Mouse (Mus musculus): ENCODE data around the gene Cd274.

The Cd274 gene
- long read RNA-seq, experiment 1, partial matches to known transcripts = 0 of 2 reads
- long read RNA-seq, experiment 1, other reads (novel, unspliced or antisense) = 1 of 2 reads
- long read RNA-seq, experiment 2, partial matches to known transcripts = 0 of 2 reads
- long read RNA-seq, experiment 2, other reads (novel, unspliced or antisense) = 2 of 2 reads

DNA sequence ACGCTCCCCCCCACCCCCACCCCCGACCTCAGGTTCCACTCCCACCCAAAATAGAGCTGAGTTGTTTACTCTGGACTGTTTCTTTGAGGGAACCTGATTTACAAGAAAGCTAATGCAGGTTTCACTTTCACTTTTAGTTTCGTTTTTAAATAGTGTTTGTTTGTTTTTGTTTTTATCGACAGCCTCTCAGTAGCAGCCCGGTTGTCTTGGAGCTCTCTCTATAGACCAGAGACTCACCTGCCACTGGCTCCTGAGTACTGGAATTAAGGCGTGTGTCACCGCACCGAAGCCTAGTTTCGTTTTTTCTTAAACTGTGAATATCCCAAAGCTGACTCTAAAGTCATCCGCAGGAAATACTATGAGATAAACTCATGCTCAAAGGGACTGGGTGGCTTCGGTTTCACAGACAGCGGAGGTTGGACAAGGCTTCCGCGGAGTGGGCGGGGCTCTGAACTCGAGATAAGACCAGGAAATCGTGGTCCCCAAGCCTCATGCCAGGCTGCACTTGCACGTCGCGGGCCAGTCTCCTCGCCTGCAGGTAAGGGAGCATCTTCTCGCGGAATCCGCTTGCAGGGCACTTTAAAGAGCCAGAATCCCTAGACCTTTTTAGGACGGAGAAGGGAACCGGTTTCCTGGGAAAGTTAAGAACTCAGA, at the start of gene Cd274, which contains the start of gene Plgrkt:
Cd274 (plus strand) TSS at position 487 of the 654 bp plus-strand sequence.
Plgrkt (minus strand) TSS at position 422 of the 654 bp plus-strand sequence.
- intact Hi-C loops (cut with DNase I) = no loop called here

DNA sequence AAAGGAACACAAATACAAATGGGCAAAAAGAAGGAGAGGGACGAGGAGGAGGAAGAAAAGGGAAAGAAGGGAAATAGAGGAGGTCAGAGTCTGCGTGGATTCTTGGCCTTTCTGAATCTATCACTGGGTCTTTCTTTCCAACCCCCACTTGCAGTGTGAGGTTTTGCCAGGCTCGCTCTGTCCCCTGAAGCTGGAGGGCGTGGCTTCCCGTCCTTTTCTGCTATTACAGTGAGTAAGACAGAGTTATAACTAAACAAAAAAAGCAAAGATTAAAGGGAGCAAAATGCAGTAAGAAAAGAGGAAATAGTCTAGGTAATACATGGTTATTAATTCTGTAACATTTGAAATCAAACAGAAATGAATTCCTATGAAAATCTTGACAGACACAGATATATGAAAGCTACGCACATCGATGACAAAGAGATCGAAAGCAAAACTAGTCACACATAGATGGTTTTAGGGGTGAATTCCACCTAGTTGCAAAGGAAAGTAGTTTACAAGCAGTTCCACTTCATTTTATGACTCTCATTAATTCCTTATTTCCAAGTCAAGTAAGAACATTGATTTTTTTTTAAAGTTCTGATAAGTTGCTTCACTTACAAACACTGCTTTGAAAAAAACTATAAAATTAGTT, 43.7 kb upstream of the Cd274 start:
- intact Hi-C loops (cut with DNase I) = no loop called here

DNA sequence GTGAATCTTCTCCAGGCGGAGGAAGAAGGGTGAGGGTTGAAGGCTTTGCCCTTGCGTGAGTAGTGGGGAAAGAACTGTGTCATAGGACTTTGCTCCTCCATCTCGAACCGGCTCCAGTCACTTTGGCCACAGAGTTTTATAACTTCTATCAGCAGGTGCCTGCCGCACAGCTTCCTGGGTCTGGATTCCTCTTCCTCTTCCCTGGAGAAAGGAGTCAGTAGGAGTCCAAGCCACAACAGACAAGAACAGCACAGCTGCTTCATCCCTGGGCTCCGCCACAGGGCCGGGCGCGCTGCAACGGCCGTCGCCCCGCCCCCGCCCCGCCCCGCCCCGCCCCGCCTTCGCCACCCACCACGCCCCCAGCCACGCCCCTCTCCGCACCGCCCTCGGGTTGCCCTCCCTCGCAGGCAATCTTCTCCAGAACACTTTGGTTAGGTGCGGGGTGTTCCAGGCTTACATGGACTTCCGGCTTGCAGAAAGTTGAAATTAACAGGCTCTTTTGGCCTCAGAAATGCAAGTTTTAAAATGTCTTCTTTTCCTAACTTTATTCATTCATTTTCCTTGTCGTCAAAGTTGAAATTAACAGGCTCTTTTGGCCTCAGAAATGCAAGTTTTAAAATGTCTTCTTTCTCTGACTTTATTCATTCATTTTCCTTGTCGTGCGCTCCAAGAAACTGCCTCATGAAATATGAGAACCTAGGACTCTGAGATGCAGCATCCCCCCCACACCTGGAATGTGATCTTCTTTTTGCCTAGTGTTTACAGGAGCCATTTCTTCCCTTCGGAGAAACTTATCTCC, 42.0 kb upstream of the Cd274 start, which contains the start of gene Insl6:
Insl6 (minus strand) TSS at position 304 of the 799 bp plus-strand sequence.
- intact Hi-C loops (cut with DNase I) = no loop called here

DNA sequence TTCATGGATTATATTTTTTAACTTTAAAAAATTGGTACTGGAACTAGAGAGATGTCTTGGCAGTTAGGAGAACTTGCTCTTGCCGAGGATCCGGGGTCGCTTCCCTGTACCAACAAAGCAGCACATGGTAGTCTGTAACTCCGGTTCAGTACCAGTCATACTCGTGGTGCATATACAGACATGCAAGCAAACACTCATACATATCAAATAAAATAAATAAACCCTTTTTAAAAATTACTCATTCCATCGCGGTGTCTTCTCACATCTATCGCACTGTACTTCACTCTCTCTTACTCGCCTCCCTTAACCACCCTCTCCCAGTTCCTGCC, 41.4 kb upstream of the Cd274 start:
- intact Hi-C loops (cut with DNase I) = no loop called here

DNA sequence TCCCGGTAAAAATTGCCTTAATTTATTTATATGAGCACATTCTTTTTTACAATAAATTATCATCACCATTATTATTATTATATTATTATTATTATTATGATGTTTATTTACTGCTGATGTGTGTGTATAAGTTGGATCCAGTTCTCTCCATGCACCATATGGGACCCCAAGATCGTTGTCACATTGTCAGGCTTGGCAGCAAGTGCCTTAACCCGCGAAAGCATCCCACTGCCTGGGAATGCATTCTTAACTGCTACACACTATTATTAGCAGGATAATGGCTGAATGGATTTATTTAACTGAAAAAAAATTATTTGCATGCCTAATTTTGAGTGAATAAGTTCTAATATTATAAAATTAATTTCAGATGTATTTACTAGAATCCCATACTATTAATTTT, 40.9 kb upstream of the Cd274 start:
- intact Hi-C loops (cut with DNase I) = no loop called here

DNA sequence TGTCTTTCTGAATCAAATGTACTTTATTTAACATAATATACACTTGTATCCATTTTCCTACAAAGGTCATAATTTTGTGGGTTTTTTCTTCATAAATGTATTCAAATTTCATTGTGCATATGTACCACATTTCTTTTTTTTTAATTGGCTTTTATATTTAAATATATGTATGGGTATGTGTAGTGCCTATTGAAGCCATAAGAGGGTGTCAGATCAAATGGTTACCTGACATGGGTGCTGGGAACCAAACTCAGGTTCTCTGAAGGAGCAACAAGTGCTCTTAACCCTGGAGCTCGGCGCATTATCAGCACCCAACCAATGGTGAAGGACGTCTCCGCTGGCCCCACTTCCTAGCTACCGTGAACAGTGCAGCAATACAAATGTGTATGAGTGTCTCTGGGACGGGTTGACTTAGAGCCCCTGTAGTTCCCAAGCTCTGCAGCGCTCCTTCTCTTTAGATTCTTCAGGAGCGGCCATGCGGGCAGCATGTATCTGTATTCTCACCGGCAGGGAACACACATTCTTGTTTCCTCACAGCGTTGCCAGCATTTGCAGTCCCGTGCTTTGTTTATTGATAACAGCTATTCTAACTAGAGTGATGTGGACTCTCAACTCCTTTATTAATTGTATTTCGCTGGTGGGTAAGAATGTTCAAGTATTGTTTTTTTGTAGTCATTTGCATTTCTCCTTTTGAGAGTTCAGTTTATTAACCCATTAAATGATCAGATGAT, 40.3 kb upstream of the Cd274 start:
- intact Hi-C loops (cut with DNase I) = no loop called here

DNA sequence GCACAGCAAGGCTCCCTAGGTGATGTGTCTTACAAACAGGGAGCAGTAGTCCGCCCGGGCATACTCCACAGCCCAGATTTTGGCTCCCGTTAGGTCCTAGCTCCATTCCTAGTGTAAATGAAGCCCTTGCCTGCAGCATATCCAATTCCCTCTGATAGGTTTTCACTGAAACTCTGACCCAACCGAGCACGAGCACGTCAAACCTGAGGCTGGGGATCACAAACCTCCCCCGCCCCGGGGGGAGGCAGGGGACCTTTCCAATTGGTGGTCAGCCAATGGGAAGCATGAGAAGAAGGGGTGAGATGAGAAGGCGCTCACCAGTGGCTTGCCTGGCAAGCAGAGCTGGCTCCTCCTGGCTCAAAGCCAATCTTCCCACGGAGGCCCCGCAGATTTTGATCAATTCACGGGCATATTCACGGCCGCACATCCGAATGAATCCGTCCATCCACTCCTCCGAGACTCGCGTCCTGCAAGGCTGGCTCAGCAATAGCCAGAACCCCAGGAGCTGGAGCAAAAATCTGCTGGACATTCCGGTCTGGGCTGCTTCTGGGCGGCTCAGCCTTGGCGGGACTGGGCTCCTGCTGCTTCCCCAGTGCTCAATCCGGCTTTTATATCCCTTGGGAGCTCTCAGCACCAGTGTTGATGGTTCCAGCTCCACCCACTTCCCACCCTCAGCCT, 33.0 kb upstream of the Cd274 start, which contains the start of gene Rln1:
Rln1 (minus strand) TSS at position 603 of the 678 bp plus-strand sequence.
- intact Hi-C loops (cut with DNase I) = no loop called here

DNA sequence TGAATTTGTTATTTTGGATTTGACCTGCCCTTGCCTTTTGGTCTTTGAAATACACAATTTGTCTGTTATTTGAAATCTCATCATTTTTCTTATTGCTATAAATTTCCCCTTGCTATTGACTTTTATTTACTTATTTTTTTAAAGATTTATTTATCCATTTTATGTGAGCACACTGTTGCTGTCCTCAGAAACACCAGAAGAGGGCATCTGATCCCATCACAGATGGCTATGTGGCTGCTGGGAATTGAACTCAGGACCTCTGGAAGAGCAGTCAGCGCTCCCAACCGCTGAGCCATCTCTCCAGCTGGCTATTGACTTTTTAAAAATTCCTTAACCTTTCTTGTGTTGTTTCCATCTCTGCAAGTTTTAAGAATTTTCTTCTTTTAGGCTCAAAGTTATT, 30.6 kb upstream of the Cd274 start:
- intact Hi-C loops (cut with DNase I) = no loop called here

DNA sequence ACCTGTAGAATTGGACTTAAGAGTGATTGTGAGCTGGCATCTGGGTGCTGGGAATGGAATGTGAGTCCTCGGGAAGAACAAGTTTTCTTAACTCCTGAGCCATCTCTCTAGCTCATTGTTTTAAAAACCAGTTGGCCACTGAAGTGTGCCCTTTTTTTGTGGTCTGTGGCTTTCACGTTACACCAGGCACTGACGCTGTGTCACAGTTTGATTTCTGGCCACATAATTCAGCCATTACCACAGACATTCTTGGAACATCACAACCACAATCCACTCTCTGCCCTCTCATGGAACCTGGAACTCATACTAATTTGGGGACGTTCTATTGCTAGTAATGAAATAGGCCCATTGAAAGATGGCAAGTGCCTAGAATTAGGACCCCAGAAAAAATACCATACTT, 26.2 kb upstream of the Cd274 start:
- intact Hi-C loops (cut with DNase I) = no loop called here

DNA sequence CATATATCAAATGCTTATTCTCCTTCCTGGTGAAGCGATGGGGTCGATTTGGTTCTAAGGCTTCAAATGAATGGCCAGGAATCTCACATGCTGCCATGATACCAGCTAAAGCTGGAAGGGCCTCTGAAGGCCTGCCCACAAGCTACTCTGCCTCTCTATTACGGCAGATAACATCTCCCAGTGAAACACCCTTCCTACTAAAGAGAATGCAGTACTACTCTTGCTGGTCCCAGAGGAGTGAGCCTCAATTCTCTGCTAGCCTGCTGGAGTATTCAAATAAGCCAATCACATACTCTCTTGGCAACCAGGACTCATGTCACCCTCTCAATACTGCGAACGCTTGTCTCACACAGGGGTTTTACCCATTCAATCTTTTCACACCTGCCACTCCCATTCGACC, 25.0 kb upstream of the Cd274 start:
- intact Hi-C loops (cut with DNase I) = no loop called here

DNA sequence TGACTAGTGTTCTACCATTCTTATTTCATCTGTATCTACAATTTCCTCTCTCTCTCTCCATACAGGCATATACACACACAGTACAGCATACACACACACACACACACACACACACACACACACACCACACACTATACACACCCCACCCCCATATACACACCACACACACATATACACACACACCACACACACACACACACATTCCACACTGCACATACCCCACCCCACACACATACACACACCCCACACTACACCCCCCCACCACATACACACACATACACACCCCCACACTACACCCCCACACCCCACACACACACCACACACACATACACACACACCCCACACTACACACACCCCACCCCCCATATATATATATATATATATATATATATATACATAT, 22.4 kb upstream of the Cd274 start:
- intact Hi-C loops (cut with DNase I) = no loop called here

DNA sequence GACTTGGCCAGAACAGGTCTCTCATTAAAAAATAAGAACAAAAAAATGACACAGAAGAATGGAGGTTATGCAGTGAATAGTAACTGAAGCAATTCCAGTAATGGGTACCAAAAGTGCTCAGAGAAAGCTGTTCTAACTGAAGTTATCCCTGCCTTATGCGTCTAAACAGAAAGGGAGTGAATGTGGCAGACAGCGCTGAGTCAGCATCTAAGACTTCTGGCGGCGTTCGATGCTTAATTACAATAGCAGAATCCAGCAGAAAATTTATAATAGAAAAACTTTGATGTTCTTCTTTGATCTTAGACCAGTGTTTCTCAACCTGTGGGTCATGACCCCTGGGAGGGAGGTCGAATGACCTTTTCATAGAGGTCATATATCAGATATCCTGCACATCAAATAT, 21.6 kb upstream of the Cd274 start:
- intact Hi-C loops (cut with DNase I) = no loop called here

DNA sequence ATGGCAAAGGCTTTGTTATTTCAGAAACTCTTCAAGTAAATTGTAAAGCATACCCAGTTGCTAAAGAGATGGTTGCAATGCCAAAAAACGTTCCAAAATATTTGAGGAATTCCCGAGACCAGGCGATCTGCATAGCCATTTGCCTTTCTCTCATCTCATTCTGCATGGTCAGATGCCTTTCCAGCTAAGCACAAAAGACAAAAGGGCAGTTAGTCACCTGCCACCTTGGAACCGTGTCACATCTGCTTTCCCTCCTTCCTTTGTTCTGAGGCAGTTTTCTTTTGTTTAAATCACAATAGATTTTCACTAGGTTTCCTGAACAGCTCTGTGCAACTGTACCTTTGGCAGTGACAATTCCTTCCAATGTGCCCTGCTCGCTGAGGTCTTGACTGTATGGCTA, 16.3 kb upstream of the Cd274 start:
- intact Hi-C loops (cut with DNase I) = loop anchor here (5.0 kb wide), 2 partner anchors 369 to 569 kb away; no protein-coding TSS in a partner anchor

DNA sequence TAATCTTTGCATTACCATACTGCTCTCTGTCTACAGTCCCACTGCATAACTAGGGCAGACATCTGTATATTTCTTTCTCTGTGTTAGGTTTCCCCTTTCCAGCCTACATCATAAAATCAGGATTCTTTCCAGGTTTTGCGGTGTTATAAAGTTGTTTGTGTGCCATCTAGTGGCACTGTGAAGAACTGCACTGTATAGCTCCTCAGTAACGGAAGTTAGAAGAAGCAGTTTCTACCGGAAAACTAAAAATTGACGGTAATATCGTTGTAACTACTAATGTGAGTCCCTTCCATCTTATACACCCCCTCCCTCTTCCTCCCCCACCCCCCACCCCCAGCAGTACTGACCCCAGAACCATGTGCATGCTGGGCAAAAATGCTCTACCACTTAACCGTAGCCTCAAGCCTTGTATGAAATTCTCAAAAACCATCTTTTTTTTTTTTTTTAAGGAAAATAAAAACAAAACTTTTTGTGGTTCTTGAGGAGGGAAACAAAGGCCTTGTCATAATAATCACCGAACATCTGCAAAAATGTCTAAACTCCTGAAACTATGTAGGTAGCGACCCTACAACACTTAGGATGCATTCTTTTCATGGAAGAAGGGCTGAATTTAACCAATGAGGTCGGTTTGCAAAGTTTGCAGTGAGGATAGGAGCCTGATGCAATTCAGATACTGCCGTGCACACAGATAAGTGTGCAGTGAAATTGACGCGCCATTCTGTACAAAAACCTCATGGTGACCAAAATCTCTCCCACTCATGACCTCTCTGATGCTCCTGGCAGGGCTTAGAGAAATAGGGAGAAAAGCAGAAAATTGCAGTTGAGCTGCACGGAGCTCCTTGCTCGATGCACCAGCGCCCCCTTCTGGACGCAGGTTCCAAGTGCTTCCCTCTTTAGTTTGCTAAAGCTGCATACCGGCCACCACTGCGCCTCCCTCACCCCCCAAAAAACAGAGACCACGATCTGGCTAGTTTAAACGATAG, 12.1 kb upstream of the Cd274 start:
- intact Hi-C loops (cut with DNase I) = loop anchor here (2.0 to 5.0 kb wide), 4 partner anchors 147 to 573 kb away; no protein-coding TSS in a partner anchor

DNA sequence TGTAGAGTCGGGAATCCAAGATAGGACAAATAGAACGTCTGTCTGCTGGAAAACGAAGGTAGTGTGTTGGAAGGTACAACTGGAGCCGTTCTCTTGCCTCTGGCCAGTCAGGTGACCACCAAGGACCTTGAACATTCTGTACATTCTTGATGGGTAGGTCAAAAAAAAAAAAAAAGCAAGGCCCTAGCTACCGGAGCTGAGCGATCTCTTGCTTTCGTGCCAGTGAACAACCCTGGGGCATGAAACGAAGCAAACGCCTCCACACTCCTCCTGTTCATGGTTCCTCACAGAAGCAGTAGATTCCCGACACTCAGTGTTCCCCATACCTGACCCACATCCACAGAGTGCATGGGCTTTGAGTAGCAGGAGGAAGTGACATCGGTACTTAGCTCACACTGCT, 11.0 kb upstream of the Cd274 start:
- intact Hi-C loops (cut with DNase I) = loop anchor here (2.0 to 5.0 kb wide), 2 partner anchors 146 to 295 kb away; no protein-coding TSS in a partner anchor

DNA sequence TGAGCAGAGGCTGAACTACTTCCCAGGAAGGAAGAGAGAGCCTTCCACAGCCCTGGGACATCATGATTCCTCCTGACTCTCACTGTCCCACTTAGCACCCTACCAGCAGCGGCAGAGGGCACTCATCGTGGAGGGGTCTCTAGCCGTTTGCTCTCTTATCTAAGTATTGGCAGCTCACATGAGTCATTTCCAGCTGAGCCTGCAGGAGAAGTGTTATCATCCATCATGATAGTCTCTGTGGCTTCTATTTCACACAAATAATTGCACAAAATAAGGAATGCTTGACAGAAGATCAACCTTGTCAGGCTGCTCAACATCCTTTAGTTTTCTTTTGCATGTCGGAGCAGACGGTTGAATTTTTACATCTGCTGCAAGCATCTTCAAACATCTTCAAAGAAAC, 7.0 kb upstream of the Cd274 start:
- intact Hi-C loops (cut with DNase I) = no loop called here

DNA sequence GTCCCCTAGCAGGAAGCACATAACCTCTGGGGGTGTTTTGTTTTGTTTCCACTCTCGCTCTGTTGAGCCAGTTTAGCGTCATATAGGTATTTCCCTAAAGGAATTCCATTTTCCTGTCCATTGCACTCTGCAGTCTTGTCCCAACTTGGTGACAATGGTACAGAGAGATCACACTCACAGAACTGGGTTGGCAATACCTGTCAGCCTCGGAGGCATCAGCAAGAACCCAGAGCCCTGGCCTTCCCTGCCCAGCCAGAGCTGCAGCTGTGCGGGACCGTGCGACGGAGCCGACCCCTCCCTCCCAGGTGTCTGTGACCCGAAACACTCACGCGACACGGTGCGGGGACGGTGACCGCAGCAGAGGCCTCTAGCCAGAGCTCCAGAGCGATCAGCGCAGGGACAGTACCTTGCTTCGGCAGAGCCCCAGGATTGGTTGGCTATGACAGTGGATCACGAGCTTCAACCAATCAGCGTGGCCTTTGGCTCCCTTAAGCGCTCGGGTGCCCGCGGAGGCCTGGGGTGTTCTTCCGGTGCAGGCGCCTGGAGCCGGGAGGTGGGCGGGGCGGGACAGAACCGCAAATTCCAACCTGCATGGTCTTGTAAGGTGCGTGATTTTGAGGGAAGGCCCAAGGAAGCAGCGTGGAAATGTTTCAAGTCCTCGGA, 5.7 kb upstream of the Cd274 start:
- intact Hi-C loops (cut with DNase I) = no loop called here

DNA sequence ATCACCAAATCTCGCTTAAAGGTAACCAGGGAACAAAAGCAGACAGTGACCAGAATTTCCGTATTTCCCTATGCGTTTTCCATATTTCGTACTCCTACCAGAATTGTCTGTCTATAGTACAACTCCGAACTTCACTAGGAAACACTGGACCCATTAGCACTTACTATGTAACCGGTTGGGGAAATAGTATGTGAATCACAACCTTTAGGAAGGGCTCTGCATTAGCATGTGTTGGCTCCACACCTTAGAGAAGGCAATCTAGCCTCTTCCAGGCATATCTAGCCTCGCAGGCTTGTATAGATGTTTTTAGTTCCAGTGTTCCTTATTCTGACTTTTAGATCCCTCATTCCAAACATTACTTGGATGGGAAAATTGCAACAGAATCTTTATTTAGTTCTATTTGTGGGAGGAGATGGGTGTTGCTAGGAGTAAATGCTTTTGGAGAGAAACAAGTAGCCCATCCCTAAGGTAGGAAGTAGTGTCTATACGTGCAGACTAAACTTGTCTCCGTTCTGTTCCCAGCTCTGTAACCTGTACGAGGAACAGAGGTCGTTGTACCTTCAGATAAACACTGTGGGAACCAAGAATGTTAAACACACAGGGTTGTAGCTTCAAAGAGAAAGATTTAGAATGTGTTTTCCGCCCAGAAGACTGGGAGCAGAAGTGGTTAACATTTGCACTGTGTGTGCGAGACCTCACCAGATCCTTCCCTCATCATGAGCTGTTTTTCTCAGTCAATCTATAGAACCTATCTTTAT, 4.9 kb upstream of the Cd274 start:
- intact Hi-C loops (cut with DNase I) = no loop called here

Measured in adrenal gland (tissue).